Mouse (Mus musculus): ENCODE results near the gene Lrig1. TPM values are rescaled to one million over a fixed set of nuclear protein-coding genes. Genes with fewer than 3 reads are reported as not detected.

Gene Lrig1
- total RNA-seq, 2 experiments from 2014 or later = 75.3 to 82.6 TPM

- DNase-seq (ENCODE audit: low spot score in 2 of 2) = peak; percentile 37 to 69
These were observed 578 bp downstream of the Lrig1 start for GRCm38 (mm10) chr6:94699173-94699987.

GRCm38 (mm10) chr6:94698509-94699172, 1.3 kb downstream of the Lrig1 start:
- DNase-seq (ENCODE audit: low spot score in 2 of 2) = no peak

- DNase-seq (ENCODE audit: low spot score in 2 of 2) = no peak
These were observed 2.5 kb downstream of the Lrig1 start for GRCm38 (mm10) chr6:94697423-94697822.

- no peak for DNase-seq (ENCODE audit: low spot score in 2 of 2)
These were observed 3.5 kb downstream of the Lrig1 start for GRCm38 (mm10) chr6:94696182-94697080.

- DNase-seq (ENCODE audit: low spot score in 2 of 2) = no peak
These were observed 4.6 kb downstream of the Lrig1 start for GRCm38 (mm10) chr6:94695121-94695930.

GRCm38 (mm10) chr6:94694481-94694880, 5.5 kb downstream of the Lrig1 start:
- no peak for DNase-seq (ENCODE audit: low spot score in 2 of 2)

- no peak for DNase-seq (ENCODE audit: low spot score in 2 of 2)
These were observed 6.9 kb downstream of the Lrig1 start for GRCm38 (mm10) chr6:94693091-94693490.

GRCm38 (mm10) chr6:94692003-94692402, 8.0 kb downstream of the Lrig1 start:
- DNase-seq (ENCODE audit: low spot score in 2 of 2) = no peak

- no peak for DNase-seq (ENCODE audit: low spot score in 2 of 2)
These were observed 9.7 kb downstream of the Lrig1 start for GRCm38 (mm10) chr6:94690247-94690646.

- DNase-seq (ENCODE audit: low spot score in 2 of 2) = peak in 1 of 2 experiments; percentile 45
These were observed 11.2 kb downstream of the Lrig1 start for GRCm38 (mm10) chr6:94688722-94689121.

GRCm38 (mm10) chr6:94686048-94686447, 13.9 kb downstream of the Lrig1 start:
- DNase-seq (ENCODE audit: low spot score in 2 of 2) = no peak

GRCm38 (mm10) chr6:94685611-94686010, 14.3 kb downstream of the Lrig1 start:
- no peak for DNase-seq (ENCODE audit: low spot score in 2 of 2)

- no peak for DNase-seq (ENCODE audit: low spot score in 2 of 2)
These were observed 15.0 kb downstream of the Lrig1 start for GRCm38 (mm10) chr6:94684844-94685557.

GRCm38 (mm10) chr6:94683701-94684100, 16.3 kb downstream of the Lrig1 start:
- no peak for DNase-seq (ENCODE audit: low spot score in 2 of 2)

GRCm38 (mm10) chr6:94682270-94682618, 17.7 kb downstream of the Lrig1 start:
- DNase-seq (ENCODE audit: low spot score in 2 of 2) = no peak

- DNase-seq (ENCODE audit: low spot score in 2 of 2) = no peak
These were observed 18.3 kb downstream of the Lrig1 start for GRCm38 (mm10) chr6:94681446-94682269.

GRCm38 (mm10) chr6:94680760-94681445, 19.1 kb downstream of the Lrig1 start:
- no peak for DNase-seq (ENCODE audit: low spot score in 2 of 2)

- DNase-seq (ENCODE audit: low spot score in 2 of 2) = no peak
These were observed 20.7 kb downstream of the Lrig1 start for GRCm38 (mm10) chr6:94679249-94679648.
